Mouse (Mus musculus): Measurements from ENCODE around the gene Olfr315. TPM values are rescaled to one million over a fixed set of nuclear protein-coding genes. Genes with fewer than 3 reads are reported as not detected.

Gene Olfr315
- total and polyA plus RNA-seq, 2 experiments from 2014 or later, result not detected

GRCm38 (mm10) chr11:58752434-58752833 lies 20.6 kb upstream of the Olfr315 start, which contains the start of gene Olfr316:
Olfr316 (plus strand) TSS chr11:58752734.
- no peaks in the 10 kb centered on the region for H3K36me3 ChIP-seq (ENCODE audit: insufficient read depth, low read length)
- no peaks in the 10 kb centered on the region for H3K9me3 ChIP-seq (ENCODE audit: low read length)
- 93% methylated on average over 2 of the region's 2 CpGs for WGBS
- no peak for TF ChIP-seq CTCF (IDR thresholded peaks at IDR 0.05)
- H3K4me3 ChIP-seq (ENCODE audit: low read depth, low read length), result no peak within 1 kb of the TSS
- DNase-seq (ENCODE audit: low spot score) (no peak), ATAC-seq (ENCODE audit: low FRiP score) (no peak)
- no peak within 1 kb of the TSS for H3K4me2 ChIP-seq (ENCODE audit: low read depth, low read length, poor library complexity, severe bottlenecking)
- no peak within 1 kb of the TSS for H3K9ac ChIP-seq (replicated peaks; ENCODE audit: low read length, poor library complexity, severe bottlenecking)
- no peaks in the 10 kb centered on the region for H3K27me3 ChIP-seq (ENCODE audit: insufficient read depth, low read length)
- H3K4me1 ChIP-seq (ENCODE audit: insufficient read depth, low read length), result no peaks in the 10 kb centered on the region
- no peak within 1 kb of the TSS for H3K27ac ChIP-seq (ENCODE audit: low read depth, low read length)

GRCm38 (mm10) chr11:58782480-58783089 lies 9.6 kb downstream of the Olfr315 start, which contains the start of gene Olfr314:
Olfr314 (plus strand) TSS chr11:58782952.
- no peak within 1 kb of the TSS for H3K27ac ChIP-seq (ENCODE audit: low read depth, low read length)
- DNase-seq (ENCODE audit: low spot score) (no peak), ATAC-seq (ENCODE audit: low FRiP score) (no peak)
- WGBS, result 84% methylated on average over 6 of the region's 6 CpGs
- H3K9ac ChIP-seq (replicated peaks; ENCODE audit: low read length, poor library complexity, severe bottlenecking), result no peak within 1 kb of the TSS
- no peaks in the 10 kb centered on the region for H3K36me3 ChIP-seq (ENCODE audit: insufficient read depth, low read length)
- H3K4me2 ChIP-seq (ENCODE audit: low read depth, low read length, poor library complexity, severe bottlenecking), result no peak within 1 kb of the TSS
- H3K27me3 ChIP-seq (ENCODE audit: insufficient read depth, low read length), result no peaks in the 10 kb centered on the region
- no peak for TF ChIP-seq CTCF (IDR thresholded peaks at IDR 0.05)
- no peak within 1 kb of the TSS for H3K4me3 ChIP-seq (ENCODE audit: low read depth, low read length)
- H3K4me1 ChIP-seq (ENCODE audit: insufficient read depth, low read length), result no peaks in the 10 kb centered on the region
- no peaks in the 10 kb centered on the region for H3K9me3 ChIP-seq (ENCODE audit: low read length)

GRCm38 (mm10) chr11:58784182-58784581 lies 11.2 kb downstream of the Olfr315 start:
- no peaks in the 10 kb centered on the region for H3K36me3 ChIP-seq (ENCODE audit: insufficient read depth, low read length)
- no peaks in the 10 kb centered on the region for H3K4me1 ChIP-seq (ENCODE audit: insufficient read depth, low read length)
- H3K4me3 ChIP-seq (ENCODE audit: low read depth, low read length), result no peak overlapping the region
- H3K27me3 ChIP-seq (ENCODE audit: insufficient read depth, low read length), result no peaks in the 10 kb centered on the region
- TF ChIP-seq CTCF (IDR thresholded peaks at IDR 0.05), result no peak
- H3K9ac ChIP-seq (replicated peaks; ENCODE audit: low read length, poor library complexity, severe bottlenecking), result no peak overlapping the region
- H3K9me3 ChIP-seq (ENCODE audit: low read length), result no peaks in the 10 kb centered on the region
- H3K27ac ChIP-seq (ENCODE audit: low read depth, low read length), result no peak overlapping the region
- no peak for DNase-seq (ENCODE audit: low spot score)
- WGBS, result 82% methylated on average over 2 of the region's 2 CpGs
- no peak for ATAC-seq (ENCODE audit: low FRiP score)
- no peak overlapping the region for H3K4me2 ChIP-seq (ENCODE audit: low read depth, low read length, poor library complexity, severe bottlenecking)

- DNase-seq (ENCODE audit: low spot score), result no peak
- 88% methylated on average over 10 of the region's 10 CpGs for WGBS
- H3K9me3 ChIP-seq (ENCODE audit: low read length), result no peaks in the 10 kb centered on the region
- no peak overlapping the region for H3K9ac ChIP-seq (replicated peaks; ENCODE audit: low read length, poor library complexity, severe bottlenecking)
- H3K27me3 ChIP-seq (ENCODE audit: insufficient read depth, low read length), result no peaks in the 10 kb centered on the region
- ATAC-seq (ENCODE audit: low FRiP score), result no peak
- TF ChIP-seq CTCF (IDR thresholded peaks at IDR 0.05), result no peak
- no peaks in the 10 kb centered on the region for H3K36me3 ChIP-seq (ENCODE audit: insufficient read depth, low read length)
- H3K4me3 ChIP-seq (ENCODE audit: low read depth, low read length), result no peak overlapping the region
- no peak overlapping the region for H3K4me2 ChIP-seq (ENCODE audit: low read depth, low read length, poor library complexity, severe bottlenecking)
- no peaks in the 10 kb centered on the region for H3K4me1 ChIP-seq (ENCODE audit: insufficient read depth, low read length)
- no peak overlapping the region for H3K27ac ChIP-seq (ENCODE audit: low read depth, low read length)
These were observed 14.7 kb downstream of the Olfr315 start for GRCm38 (mm10) chr11:58787651-58788050.

- Histone ChIP-seq H3K9me3 (ENCODE audit: low read length) (no peaks in the 10 kb centered on the region), H3K4me2 (ENCODE audit: low read depth, low read length, poor library complexity, severe bottlenecking) (no peak overlapping the region), H3K27ac (ENCODE audit: low read depth, low read length) (no peak overlapping the region), H3K36me3 (ENCODE audit: insufficient read depth, low read length) (no peaks in the 10 kb centered on the region), H3K27me3 (ENCODE audit: insufficient read depth, low read length) (no peaks in the 10 kb centered on the region), H3K4me1 (ENCODE audit: insufficient read depth, low read length) (no peaks in the 10 kb centered on the region), H3K4me3 (ENCODE audit: low read depth, low read length) (no peak overlapping the region), H3K9ac (replicated peaks; ENCODE audit: low read length, poor library complexity, severe bottlenecking) (no peak overlapping the region)
- WGBS, result 88% methylated on average over 8 of the region's 8 CpGs
- TF ChIP-seq CTCF (IDR thresholded peaks at IDR 0.05), result no peak
- ATAC-seq (ENCODE audit: low FRiP score) (no peak), DNase-seq (ENCODE audit: low spot score) (no peak)
These were observed 15.4 kb downstream of the Olfr315 start for GRCm38 (mm10) chr11:58788346-58788745.

GRCm38 (mm10) chr11:58789532-58789931 lies 16.5 kb downstream of the Olfr315 start:
- peak; percentile 31 for DNase-seq (ENCODE audit: low spot score)
- Histone ChIP-seq H3K36me3 (ENCODE audit: insufficient read depth, low read length) (no peaks in the 10 kb centered on the region), H3K9me3 (ENCODE audit: low read length) (no peaks in the 10 kb centered on the region), H3K27ac (ENCODE audit: low read depth, low read length) (no peak overlapping the region), H3K27me3 (ENCODE audit: insufficient read depth, low read length) (no peaks in the 10 kb centered on the region), H3K4me1 (ENCODE audit: insufficient read depth, low read length) (no peaks in the 10 kb centered on the region), H3K4me2 (ENCODE audit: low read depth, low read length, poor library complexity, severe bottlenecking) (0 out of 2 replicates have a peak overlapping the region, but pooled peaks have one; percentile 6), H3K4me3 (ENCODE audit: low read depth, low read length) (no peak overlapping the region), H3K9ac (replicated peaks; ENCODE audit: low read length, poor library complexity, severe bottlenecking) (no peak overlapping the region)
- WGBS, result 15% methylated on average over 3 of the region's 3 CpGs
- no peak for ATAC-seq (ENCODE audit: low FRiP score)
- no peak for TF ChIP-seq CTCF (IDR thresholded peaks at IDR 0.05)

Data from midbrain, postnatal 0 days (tissue).